Mouse (Mus musculus) left cerebral cortex, adult 11 months (tissue): ENCODE results near the gene Rora.

Experiments
- DNase-seq: peaks from one replicate; pipeline ENCODE4 v3.0.0; 2022; ENCODE audit warnings: low spot score

The Rora gene

DNA sequence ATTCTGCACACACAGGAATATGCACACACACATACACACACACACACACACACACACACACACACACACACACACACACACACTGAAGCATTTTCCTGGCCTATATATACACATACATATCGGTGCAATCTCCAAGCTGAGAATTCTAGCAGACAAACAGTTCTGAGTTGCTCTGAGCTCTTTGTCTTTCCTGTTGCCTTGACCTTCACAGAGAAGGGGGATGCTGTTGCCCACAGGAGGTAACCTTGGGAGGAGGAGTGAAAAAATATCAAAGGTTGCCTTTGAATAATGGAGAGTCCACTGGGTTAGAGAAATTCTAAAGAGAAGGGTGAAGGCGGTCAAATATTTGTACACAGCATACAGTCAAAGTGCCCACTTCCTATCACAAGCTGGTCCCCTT, 360.6 kb downstream of the Rora start:
- no peak for DNase-seq

DNA sequence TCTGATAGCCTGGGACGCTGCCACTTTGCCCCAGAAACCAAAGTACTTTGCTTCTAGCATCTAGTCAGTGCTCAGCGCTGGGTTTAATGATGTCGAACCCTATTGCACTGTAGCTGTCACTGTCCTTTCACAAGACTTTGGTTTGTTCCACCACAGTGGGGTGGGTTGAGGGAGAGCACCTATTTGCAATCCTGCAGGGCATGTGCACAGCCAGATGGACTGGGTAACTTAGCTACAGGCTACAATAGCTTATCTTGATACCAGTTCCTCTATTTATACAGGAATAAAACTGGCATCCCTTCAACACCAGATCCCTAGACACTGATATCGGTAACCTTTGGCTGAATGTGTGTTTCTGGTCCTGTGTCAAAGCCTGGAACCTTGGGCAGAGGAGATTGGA, 366.8 kb downstream of the Rora start:
- DNase-seq, result no peak

DNA sequence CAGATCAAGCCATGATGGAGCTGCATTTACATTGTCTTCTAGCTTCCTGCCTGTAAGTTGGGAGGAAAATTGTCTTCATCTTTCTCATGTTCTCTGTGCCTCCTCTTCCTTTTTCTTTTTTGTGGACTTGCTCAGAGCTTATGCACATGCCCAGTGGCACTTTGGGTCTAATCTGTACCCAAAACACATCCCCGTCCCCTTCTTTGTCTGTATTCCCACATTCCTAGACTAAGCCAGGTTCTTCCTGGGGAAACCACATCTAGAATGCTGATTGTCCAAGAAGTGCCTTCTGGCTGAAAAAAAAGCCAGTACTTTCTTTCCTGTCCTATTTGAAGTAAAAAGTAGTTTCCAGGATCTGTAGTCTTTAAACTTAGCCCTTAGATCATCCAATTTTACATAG, 367.9 kb downstream of the Rora start:
- DNase-seq, result no peak

DNA sequence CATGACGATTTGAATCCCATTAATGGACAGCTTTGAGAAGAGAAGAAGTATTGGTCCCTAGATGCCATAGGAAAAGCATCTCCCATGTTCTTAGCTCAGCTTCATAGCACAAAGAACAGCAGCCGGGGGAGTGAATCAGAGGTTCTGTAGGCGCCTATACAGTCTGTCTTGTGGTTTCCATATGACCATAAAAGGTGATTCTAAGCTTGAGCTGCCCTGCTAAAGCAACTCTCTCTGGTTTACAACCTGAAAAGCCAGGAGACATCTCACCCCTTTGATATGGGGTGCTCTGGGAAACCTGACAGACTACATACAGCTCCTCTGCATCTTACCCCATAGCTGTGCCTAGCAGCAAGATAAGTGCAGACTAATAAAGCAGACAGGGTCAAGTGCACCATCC, 369.7 kb downstream of the Rora start:
- no peak for DNase-seq

DNA sequence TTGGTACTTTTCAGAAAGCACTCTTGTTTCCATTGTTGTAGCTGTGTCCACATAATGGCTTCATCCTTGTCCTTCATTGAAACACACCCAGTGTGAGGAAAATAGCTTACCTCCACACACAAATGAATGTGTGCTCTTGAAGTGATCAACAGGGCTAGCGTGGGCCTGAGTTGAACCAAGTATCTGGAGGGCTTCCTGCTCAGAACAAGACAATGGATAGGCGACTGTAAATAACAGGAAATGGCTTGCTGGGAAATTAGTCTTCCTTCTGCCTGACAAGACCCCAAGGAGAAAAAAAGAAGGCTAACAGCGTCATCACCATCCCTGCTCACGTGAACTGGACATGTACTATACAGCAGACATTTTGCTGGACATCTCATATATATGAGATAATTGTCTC, 374.6 kb downstream of the Rora start:
- no peak for DNase-seq

DNA sequence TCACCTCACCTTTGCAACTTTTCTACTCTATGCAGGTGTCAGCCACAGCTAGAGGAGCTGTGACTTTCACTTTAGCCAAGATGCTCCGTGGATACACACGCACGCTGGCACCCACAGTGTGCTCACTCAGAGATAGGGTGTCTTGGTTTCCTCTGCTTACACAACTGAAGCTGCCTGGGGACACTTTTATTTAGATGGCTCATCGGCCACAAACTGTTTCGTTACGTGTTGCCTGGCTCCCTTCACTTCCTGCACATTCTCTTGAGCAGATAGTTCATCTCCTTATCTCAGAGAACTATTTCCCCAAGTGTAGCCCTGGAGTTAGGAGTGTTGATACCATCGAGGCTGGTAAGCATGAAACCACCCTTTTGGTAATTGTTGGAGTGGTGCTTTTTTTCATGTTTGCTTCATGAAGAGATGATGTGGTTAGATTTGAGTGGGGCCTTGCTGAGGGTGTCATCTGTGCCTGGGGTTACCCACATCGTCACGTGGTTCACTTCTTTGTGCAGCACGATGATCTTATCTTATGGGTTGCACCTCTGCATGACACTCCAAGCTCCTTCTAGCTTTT, 380.8 kb downstream of the Rora start:
- no peak for DNase-seq

DNA sequence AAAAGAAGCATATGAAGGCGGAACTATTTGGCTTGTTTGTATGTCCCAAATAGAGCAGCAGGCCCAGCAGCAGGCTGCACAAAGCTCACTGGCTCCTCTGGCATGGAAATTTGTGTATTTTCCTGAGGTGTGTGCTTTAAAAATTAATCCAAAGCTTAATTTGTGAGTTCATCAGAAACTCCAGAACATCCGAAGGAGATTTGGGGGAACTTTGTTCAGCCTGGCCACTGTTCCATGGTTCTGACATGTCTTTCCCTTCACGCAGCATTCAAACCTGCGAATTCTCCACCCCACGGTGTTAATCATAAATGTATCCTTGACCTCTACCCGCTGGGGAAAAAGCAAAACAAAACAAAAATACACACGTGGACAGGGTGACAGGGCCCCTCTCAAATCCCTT, 381.9 kb downstream of the Rora start:
- DNase-seq, result no peak

DNA sequence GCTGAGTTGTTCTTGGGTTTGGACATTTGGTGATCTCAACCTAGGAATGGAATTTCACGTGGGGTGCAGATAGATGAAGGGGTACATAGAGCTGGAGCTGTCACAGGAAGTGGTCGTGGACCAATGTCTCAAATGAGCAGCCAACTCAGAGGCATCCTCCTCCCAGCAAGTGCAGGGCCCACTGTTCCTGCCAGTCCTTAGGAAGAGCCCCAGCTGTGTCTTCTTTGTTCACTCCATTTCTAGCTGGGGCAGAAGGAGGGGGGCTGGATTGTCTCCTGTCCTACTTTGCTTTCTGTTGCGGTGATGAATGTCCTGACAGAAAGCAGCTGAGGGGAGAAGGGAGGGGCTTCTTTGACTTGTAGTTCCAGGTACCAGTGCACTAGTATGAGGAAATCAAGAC, 382.7 kb downstream of the Rora start:
- DNase-seq, result no peak

DNA sequence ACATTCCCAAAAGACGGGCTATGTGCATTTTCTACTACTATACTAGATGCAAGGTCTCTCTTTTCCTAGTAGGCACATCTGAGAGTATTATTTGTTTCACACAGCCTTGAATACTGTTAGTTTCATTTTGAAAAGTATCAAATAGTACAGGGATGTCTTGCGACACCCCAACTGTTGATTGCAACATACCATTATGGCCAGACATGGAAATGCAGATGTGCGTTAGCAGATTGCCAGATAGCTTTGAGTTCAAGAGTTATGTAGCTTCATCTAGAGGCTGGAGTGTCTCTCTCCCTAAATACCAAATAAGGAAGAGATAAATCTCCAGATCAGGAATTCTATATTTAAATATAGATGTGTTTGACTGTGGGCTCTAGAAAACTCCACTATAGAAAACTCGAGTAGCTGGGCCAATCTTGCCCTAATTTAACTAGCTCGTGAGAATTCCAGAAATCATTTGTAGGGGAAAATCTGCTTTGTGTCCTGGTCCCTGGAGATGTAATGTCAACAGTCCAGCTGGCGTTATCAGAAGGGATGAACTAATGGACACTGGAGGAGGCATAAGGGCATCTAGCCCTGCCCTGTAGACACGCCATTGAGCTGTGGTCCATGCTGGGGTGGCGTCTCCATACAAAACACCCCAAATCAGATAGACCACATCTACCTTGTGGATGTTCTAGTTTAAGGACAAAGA, 390.5 kb downstream of the Rora start:
- no peak for DNase-seq

DNA sequence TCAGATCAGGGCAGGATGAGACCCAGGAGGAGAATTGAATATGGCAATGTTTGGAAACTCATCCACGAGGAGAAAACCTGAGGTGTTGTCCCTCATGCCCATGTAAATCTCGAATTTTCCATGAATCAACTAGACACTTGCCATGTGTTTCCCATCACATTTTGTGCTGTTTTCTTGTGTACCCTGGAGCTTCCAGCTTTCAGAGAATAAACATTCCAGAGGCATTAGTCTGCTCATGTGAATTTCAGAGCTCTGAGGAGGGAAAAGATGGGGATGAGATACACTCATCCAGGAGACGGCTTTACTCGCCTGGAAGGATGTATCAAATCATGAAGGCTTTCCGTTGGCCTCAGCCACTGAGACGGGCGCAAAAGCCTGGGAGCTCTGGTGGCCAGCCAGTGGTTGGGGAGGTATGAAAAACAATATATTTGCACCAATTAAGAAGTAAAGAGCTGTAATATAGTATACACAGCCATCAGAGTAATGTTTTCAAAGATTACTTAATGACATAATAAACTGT, 391.1 kb downstream of the Rora start:
- no peak for DNase-seq

DNA sequence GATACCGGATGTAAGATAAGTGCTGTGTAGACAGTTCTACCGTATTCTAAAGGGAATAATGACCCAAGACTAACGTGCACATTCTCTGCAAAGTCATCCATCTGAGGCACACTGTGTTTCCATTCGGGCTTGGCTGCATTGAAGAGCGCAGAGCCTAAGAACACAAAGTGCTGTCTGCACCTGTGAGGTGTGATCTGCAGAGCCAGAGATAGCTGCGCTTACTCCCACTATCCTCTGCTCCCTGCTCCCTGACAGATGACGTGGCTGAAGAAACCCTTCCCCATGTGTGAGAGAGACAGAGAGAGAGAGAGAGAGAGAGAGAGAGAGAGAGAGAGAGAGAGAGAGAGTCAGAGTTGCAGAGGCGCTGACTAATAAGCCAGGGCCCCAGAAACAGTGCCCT, 392.3 kb downstream of the Rora start:
- DNase-seq, result no peak

DNA sequence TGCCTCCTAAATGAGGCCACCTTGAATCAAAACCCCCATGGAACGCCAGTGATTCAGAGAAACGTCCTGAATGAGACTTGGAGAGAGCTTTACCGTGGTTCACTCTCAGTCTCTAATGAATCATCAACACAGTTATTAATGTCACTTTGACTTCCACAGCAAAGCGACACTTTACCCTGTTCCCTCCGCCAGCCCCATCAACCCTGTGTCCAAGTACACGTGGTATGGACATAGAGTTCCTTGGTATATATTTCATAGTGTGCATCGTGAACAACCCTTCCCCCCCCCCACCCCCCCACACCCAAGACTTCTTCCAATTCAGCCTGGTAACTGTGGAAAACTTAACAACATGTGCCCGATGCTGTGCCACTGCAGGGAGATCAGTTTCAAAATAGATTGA, 397.3 kb downstream of the Rora start:
- no peak for DNase-seq

DNA sequence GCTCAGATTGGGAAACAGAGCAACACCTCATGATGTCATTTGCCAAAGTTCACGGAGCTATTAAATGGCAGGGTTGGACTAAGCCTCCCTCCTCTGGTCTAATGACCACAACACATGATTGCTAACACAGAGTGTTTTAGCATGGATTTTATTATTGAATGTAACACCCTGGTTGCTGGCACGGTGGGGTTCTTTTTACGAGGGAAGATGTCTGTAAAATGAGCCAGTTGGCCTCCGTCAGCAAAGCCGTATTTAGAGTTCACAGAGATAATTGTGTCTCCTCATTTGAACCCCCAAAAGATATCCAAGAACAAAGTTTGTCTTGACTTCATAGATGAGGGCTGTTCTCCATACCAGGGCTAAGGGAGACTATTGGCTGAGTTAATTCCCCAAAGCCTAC, 398.3 kb downstream of the Rora start:
- no peak for DNase-seq

DNA sequence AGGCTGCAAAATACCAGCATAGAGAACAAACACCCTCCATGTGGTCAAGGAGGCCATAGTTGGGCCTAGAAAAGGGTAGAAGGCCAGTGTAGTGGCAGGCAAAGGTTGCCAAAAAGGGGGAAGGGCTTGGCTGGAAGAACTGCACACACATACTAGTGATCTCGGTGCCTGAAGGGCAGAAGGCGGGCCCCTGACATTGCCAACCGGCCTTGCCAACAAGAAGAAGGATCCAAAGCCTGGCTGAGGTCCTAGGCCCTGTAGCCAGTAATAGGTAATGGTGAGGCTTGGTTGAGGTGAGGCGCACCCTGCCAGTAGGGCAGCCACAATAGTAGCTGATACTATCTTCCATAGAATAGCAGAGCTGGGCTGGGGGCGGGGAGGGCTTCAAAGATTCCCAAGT, 401.7 kb downstream of the Rora start:
- no peak for DNase-seq

DNA sequence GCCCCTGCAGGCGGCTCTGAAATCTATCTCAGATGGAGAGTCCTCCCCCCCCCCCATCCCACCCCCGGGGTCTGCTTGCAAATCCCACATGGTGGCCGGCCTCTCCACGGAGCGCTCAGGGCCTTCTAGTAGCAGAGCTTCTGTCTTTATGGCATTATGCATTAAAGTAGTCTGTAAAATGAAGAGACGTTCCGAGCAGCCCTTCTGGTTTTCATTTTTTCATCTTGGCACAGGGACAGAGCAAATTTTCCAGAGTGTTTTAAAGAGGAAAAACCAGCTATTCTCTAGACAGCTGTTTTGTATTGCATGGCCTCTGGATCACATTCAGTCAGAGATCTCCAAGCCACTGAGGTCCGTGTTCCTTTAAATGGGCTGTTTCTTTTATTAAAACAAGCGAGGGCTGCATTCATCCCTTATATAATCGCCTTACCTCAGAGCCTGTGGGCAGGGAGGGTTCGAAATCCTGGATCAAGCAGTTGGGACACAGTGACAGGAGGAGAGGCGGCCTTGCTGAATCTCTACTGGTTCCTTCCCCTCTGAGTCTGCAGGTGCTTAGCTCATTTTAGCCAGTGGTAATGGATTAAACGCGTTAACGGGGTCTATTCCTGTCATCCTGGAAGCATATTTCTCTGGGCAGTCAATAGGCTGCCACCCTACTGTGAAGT, 417.7 kb downstream of the Rora start:
- DNase-seq, result no peak

DNA sequence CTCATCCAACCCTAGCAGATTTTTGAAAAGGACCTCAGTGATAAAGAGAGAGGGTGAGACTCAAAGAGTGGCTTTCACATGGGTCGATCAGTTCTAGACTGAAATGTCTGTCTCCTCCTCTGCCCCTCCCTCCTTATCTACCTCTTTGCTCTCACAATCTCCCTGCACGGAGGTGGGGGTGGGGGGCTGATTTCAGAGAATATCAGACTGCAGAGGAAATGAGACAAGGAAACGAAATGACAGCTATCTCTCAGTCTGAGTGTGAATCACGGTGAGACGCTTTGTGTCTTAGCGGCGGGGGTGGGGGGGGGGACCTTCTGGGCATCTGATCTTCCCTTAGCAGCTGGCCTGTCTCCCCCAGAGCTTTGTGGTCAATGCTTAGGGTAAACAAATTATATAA, 419.7 kb downstream of the Rora start:
- DNase-seq, result no peak

DNA sequence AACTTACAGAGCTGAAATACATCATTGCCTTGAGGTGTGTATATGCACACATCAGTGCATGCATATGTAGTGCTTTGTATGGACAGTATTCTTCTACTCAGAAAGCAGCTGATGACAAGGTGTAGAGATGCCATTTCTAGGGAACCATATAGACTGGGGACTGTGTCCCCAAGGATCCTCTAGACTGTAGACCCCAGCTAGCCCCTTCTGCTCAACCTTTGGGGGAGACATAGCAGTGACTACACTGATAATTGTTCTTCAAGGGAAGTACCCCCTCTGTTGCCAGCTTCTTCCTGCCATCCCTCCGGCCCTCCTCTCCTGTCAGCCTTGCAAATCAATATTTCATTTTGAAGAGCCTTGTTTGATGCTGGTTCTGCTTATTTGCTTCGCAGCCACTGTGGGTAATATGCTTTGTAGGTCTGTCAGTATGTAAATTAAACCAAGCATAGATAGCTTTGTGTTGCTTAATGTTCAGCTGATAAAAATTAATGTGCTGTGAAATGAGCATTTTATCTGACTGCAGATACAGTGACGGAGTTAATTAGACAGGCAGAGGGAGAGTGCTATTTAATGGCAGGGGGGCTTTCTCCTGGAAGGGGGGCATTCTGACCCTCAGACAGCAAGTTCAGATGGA, 430.6 kb downstream of the Rora start:
- no peak for DNase-seq

DNA sequence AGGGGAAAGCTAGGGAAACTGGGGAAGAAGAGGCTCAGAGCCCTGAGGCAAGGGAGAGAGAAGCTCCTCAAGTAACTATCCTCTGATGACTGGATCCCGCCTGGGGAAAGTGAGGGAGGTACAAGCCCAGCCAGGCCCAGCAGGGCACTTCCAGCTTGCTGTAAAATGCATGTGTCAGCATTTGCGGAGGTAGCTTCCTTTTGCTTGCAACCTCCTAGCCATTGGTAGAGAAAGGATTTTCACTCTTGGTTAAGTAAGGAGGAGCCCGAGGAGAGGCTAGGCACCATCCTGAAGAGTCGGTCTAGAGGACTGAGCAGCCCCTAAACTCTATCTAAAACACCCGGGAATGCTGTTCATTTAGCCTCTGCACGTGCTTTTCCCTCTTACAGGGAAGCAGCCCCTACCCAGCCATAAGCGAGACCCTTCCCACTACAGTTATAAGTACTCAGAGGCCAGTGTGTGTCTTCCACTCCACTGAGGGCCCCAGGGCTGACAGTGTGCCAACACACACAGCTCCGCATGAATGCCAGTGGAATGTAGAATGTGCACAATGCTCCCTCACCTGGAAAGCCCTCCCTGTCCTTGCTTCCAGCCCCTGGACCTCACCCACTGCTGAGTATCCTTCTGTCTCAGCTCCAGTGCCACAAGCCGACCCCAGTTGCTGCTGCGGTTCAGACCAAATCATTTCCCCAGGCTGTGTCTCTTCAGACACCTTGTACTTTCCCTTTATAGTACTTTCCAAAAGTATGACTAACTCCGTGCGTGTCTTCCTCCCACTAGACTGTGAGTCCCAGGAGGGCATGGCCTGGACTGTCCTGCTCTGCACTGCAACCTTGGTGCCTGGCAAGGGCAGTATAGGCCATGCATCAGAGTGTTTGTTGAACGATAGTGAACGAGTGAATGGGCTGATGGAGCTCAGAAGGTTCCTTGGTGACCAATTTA, 431.4 kb downstream of the Rora start:
- DNase-seq, result no peak

DNA sequence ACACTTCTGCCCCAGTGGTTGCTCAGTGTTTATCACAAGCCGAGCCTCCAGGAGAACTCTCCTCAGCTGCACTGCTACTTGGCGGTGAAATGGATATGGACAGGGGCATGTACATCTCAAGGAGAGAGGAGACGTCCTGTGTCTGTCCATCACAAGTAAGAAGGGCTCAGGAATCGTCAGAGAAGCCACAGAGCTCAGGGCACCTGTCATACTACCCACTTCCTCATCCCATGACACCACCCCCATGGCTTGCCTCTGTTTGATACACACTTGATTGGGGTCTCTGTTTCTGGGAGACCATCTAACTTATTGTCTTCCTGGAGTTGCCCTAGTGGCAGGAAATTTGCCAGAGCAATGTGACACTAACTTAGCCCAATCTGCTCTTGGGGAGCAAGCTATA, 433.3 kb downstream of the Rora start:
- DNase-seq, result no peak

DNA sequence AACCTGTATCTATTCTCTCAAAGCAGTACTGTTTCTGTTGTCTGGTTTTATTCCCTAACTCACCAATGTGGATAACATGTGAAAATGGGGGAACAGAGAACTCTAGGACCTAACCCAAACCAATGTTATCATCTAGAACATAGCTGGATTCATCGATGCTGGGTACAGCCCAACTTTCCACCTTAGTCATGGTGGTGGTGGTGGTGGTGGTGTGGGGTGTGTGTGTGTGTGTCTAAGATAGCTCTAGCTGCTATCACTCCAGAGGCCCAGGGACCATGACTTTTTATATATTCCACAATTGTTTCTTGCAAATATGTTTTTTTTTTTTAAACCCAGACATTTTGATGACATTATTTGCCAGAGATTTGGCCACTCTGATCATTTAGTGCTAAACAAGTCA, 433.7 kb downstream of the Rora start:
- DNase-seq, result no peak

DNA sequence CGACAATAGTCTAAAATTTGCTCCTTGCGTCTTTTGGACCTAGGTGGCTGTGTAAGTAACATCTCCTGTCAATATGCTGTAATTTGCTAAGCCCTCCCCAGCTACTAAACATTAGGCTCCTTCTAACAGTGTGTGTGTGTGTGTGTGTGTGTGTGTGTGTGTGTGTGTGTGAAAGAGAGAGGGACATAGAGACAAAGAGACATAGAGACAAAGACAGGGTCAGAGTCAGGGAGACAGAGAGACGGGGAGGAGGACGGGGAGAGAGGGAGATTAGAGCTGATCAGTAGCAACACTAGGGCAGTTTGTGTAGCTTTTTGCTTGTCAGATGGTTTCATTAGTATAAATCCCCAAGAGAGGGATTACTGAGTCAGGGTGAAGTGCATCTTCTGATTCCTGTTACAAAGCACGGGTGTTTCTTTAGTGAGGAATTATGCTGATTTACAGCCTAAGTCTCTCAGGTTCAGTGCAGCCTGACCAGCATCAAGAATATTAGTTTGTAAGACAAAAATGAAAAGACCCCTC, 437.2 kb downstream of the Rora start:
- DNase-seq, result no peak
